Mouse (Mus musculus) liver, postnatal 0 days (tissue): ENCODE data around the gene Tmem231.

Experiments used
- CTCF ChIP-seq: sonication (generic); IDR thresholded peaks from 2 replicates; pipeline ENCODE4 v1.5.1; 2016; ENCODE audit warnings: antibody characterized with exemption, low read depth
- EP300 ChIP-seq: IDR thresholded peaks from 2 replicates; pipeline ENCODE4 v1.6.1; 2016; ENCODE audit warnings: antibody characterized with exemption, low read depth, mild to moderate bottlenecking

DNA sequence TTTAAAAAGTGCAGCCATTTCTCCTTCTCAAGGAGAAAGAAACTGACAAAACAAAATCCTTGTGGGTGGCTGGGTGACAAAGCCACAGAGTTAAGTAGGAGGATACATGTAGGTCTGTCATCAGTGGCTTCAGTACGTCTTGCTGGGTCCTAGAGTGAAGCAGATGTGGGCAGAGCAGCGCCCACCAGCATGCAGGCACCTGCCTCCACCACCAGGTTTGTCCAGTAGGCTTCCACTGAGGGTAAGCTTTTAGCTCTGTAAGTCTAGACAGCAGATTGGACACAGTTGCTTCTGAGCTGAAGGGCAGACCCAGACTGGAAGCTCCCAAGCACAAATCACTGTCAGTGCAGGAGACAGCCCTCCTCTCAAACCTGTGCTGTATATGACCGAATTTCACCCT is 27.6 kb upstream of the Tmem231 start:
- TF ChIP-seq CTCF (no peak), EP300 (no peak)
